ENCODE assay signal across 9 mouse cellular contexts in the genomic region with DNA sequence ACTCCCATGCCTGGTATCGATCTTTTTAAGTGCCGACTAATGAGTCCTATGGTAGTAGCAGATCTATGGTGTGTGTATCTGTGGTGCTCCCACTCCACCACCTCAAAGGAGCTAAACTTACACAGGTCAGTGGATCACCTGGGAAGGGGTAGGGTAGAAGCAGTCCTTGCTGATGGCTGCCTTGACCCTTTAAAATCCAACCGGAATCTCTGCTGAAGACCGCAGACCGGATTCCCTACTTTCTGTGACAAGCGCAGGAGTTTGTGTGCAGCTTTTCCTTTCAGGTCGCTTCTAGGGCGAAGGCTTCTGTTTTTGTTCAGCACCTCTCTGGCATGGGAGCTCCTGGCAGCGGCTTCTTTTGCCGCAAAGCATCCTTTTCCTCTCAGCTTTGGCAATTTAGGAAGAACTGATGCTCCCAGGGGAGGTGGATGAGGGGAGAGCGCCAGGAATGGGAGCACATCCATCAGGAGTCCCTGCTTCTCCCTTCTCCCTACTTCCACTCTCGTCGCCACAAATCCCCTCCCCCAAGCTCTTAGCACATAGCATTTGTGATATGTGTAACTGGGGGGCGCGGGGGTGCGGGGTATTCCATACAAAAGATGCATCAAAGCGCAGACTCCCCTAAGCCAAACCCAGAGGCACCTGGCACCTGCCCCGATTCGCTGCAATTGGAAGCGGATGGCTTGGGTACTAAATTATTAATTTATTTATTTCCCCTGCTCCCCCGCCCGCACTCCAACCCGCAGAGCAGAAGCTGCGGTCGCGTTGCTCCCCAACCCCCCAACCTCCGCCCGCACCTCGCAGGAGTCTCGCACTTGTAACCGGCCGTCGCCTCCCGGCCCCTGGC. TPM values are rescaled to one million over a fixed set of nuclear protein-coding genes. Genes with fewer than 3 reads are reported as not detected.
A peak's percentile ranks its signal among the peaks of the same experiment; 100 is the strongest.
DNase-seq lines count a peak whose midpoint lies in the region; ATAC-seq and TF ChIP-seq lines count a peak whose summit lies in the region.
"Had no signal": no experiment of that assay in that cellular context is flagged by ENCODE, and none has a peak within 500 bp of the region (broad histone marks: within the 10 kb centered on the region; RNA-seq: fewer than 3 reads in every experiment).

No protein-coding gene starts in this region.

- no peaks in the 10 kb centered on the region for H3K9me3 ChIP-seq in heart, embryonic 14.5 days (ENCODE audit: control insufficient read depth, low read length)
- no peaks in the 10 kb centered on the region for H3K9me3 ChIP-seq in forebrain, embryonic 16.5 days (ENCODE audit: control insufficient read depth, low read length)
- H3K9me3 ChIP-seq in midbrain, embryonic 14.5 days (ENCODE audit: control insufficient read depth, low read length), result no peaks in the 10 kb centered on the region

- peak overlapping the region; percentile 70 to 74 for H3K4me3 ChIP-seq in heart, embryonic 14.5 days (ENCODE audit: control insufficient read depth in 1 of 2, insufficient read depth in 1 of 2, low read depth in 1 of 2, low read length in 2 of 2)
- H3K4me3 ChIP-seq in cerebellum, adult 2 months (replicated peaks; ENCODE audit: insufficient read depth, low read depth, low read length), result peak overlapping the region; percentile 82
- peak overlapping the region; percentile 75 for H3K4me3 ChIP-seq in forebrain, embryonic 16.5 days (replicated peaks; ENCODE audit: low read length)
- H3K4me3 ChIP-seq in midbrain, embryonic 14.5 days (replicated peaks; ENCODE audit: low read depth, low read length), result peak overlapping the region; percentile 78

- intact Hi-C loops in heart, postnatal 25 days (cut with DNase I), result no loop called here

- WGBS in heart, embryonic 14.5 days, result 4% methylated on average over 33 of the region's 34 CpGs
- 1% methylated on average over 34 of the region's 34 CpGs for WGBS in cerebellum, adult 2 months
- under 1% methylated on average over 34 of the region's 34 CpGs for WGBS in forebrain, embryonic 16.5 days
- WGBS in midbrain, embryonic 14.5 days, result 2% methylated on average over 34 of the region's 34 CpGs

- no peaks in the 10 kb centered on the region for H3K36me3 ChIP-seq in heart, embryonic 14.5 days (ENCODE audit: control insufficient read depth, insufficient read depth, low read length)
- H3K36me3 ChIP-seq in forebrain, embryonic 16.5 days (ENCODE audit: control insufficient read depth, insufficient read depth), result no peaks in the 10 kb centered on the region
- no peaks in the 10 kb centered on the region for H3K36me3 ChIP-seq in midbrain, embryonic 14.5 days (ENCODE audit: control insufficient read depth, insufficient read depth, low read length)

- H3K9ac ChIP-seq in heart, embryonic 14.5 days (ENCODE audit: low read length), result peak overlapping the region; percentile 70
- peak overlapping the region; percentile 83 for H3K9ac ChIP-seq in forebrain, embryonic 16.5 days (replicated peaks; ENCODE audit: low read depth, low read length)
- peak overlapping the region; percentile 90 for H3K9ac ChIP-seq in midbrain, embryonic 14.5 days (replicated peaks; ENCODE audit: low read length)

- no peak overlapping the region for H3K27ac ChIP-seq in heart, embryonic 14.5 days (replicated peaks in 1 of 2; ENCODE audit: control insufficient read depth in 1 of 2, insufficient read depth in 1 of 2, low read depth in 2 of 2, low read length in 2 of 2)
- H3K27ac ChIP-seq in cerebellum, adult 2 months (ENCODE audit: insufficient read depth, low read length), result peak overlapping the region; percentile 85
- peak overlapping the region; percentile 87 for H3K27ac ChIP-seq in forebrain, embryonic 16.5 days (ENCODE audit: low read length)
- peak overlapping the region; percentile 96 for H3K27ac ChIP-seq in midbrain, embryonic 14.5 days (replicated peaks; ENCODE audit: low read depth, low read length)

- TF ChIP-seq POLR2A in cerebellum, adult 2 months (IDR thresholded peaks at IDR 0.05; ENCODE audit: borderline replicate concordance, insufficient read depth, low read length), result no peak

- TF ChIP-seq CTCF in cerebellum, adult 2 months (IDR thresholded peaks at IDR 0.05; ENCODE audit: borderline replicate concordance, insufficient read depth, low read depth, low read length), result no peak

- H3K4me1 ChIP-seq in heart, embryonic 14.5 days (ENCODE audit: control insufficient read depth in 2 of 2, insufficient read depth in 2 of 2, low read length in 2 of 2), result peaks cover 0 to 2% of the 10 kb centered on the region in 2 experiments; a peak in 1 of 4 replicates
- H3K4me1 ChIP-seq in cerebellum, adult 2 months (ENCODE audit: control insufficient read depth, insufficient read depth, low read length), result no peaks in the 10 kb centered on the region; the same call in 1 of the 2 replicates
- 0 out of 2 replicates have a peak, but pooled peaks cover 11% of the 10 kb centered on the region for H3K4me1 ChIP-seq in forebrain, embryonic 16.5 days (replicated peaks; ENCODE audit: control insufficient read depth, insufficient read depth, low read length)
- 0 out of 2 replicates have a peak, but pooled peaks cover 4% of the 10 kb centered on the region for H3K4me1 ChIP-seq in midbrain, embryonic 14.5 days (ENCODE audit: control insufficient read depth, insufficient read depth, low read length)

- no peak for DNase-seq in heart, postnatal 25 days (ENCODE audit: low spot score)
- DNase-seq in cerebellum, adult 2 months, result peak; percentile 75 to 83
- peak; percentile 42 for DNase-seq in left cerebral cortex, adult 11 months (ENCODE audit: low spot score)
- peak; percentile 85 for DNase-seq in midbrain, embryonic 14.5 days
- no peak for DNase-seq in urinary bladder, postnatal 14 days (ENCODE audit: low spot score)
- DNase-seq in thymus, postnatal 14 days, result no peak

- no peak for ATAC-seq in heart, embryonic 14.5 days (ENCODE audit: insufficient number of reproducible peaks, insufficient read depth, low FRiP score, low read depth)
- ATAC-seq in forebrain, embryonic 16.5 days, result peak; percentile 73
- ATAC-seq in midbrain, embryonic 14.5 days (ENCODE audit: low FRiP score, low TSS enrichment), result peak; percentile 4; the same call in 1 of the 2 replicates

- peak overlapping the region; percentile 98 for H3K4me2 ChIP-seq in heart, embryonic 14.5 days (ENCODE audit: low read length)
- H3K4me2 ChIP-seq in forebrain, embryonic 16.5 days (ENCODE audit: low read length), result peak overlapping the region; percentile 79
- peak overlapping the region; percentile 71 for H3K4me2 ChIP-seq in midbrain, embryonic 14.5 days (ENCODE audit: low read length)

- H3K27me3 ChIP-seq in heart, embryonic 14.5 days (ENCODE audit: control insufficient read depth, insufficient read depth, low read length), result peaks cover 16% of the 10 kb centered on the region; the same call in 1 of the 2 replicates
- H3K27me3 ChIP-seq in cerebellum, adult 2 months (ENCODE audit: control insufficient read depth, insufficient read depth, low read length), result no peaks in the 10 kb centered on the region
- no peaks in the 10 kb centered on the region for H3K27me3 ChIP-seq in forebrain, embryonic 16.5 days (replicated peaks; ENCODE audit: control insufficient read depth, insufficient read depth, low read length)
- H3K27me3 ChIP-seq in midbrain, embryonic 14.5 days (ENCODE audit: control insufficient read depth, insufficient read depth, low read length), result no peaks in the 10 kb centered on the region

RNA-seq across cellular contexts. Expression of a gene that starts 0.5 kb away (rescaled TPM):
- 0.11 and 0.42 TPM in 2 replicates for polyA plus RNA-seq in heart, embryonic 14.5 days (2014; fragmentation: Nextera tagmentation; extraction: Ambion mirVana)
- total RNA-seq in heart, postnatal 25 days (2021), result not detected
- 7.3 and 7.5 TPM in 2 replicates for polyA plus RNA-seq in cerebellum, adult 2 months (2012; rRNA removed)
- 7.3 and 8.4 TPM in 2 replicates for polyA plus RNA-seq in forebrain, embryonic 16.5 days (2015; fragmentation: Nextera tagmentation; extraction: Ambion mirVana)
- polyA plus RNA-seq in midbrain, embryonic 14.5 days (2014; fragmentation: Nextera tagmentation; extraction: Ambion mirVana), result 11.7 and 12.9 TPM in 2 replicates
- total RNA-seq: hematopoietic stem cell, adult 5-6 weeks had no signal

Comparison
In these comparisons a context has a peak if more than half of its experiments do, and no peak if none do; other contexts are left out.
1. H3K27ac ChIP-seq: peak in cerebellum, adult 2 months (single experiment), forebrain, embryonic 16.5 days (single experiment) and midbrain, embryonic 14.5 days (single experiment); none in heart, embryonic 14.5 days (0 of 2).
2. DNase-seq: peak in cerebellum, adult 2 months (2 of 2), left cerebral cortex, adult 11 months (single experiment) and midbrain, embryonic 14.5 days (single experiment); none in heart, postnatal 25 days (single experiment), urinary bladder, postnatal 14 days (single experiment) and thymus, postnatal 14 days (single experiment).
3. Peak in every context shown above with its lines, with median percentiles within 50 percentile points of each other: H3K4me2 ChIP-seq, H3K4me3 ChIP-seq and H3K9ac ChIP-seq.